Mouse (Mus musculus): ENCODE measurements around the gene Cope.

DNA sequence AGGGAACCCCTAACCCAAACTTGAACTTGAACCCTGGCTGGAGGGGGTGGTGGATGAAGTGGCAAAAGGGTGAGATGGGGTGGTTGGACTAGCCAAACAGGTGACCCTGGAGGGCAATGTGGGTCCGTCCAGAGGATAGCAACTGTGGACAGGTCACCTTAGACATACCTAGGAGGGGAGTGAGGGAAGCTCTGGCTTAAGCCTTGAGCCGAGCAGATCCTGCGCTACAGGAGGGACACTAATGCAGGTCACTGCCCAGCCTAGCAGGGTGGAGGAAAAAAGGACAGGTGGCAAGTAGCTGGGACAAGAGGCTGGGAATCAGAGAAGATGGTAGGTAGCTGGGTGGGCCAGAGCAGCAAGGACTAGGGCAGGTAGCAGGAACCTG, 49.7 kb downstream of the Cope start:
- no peak for TF ChIP-seq CTCF (IDR thresholded peaks at IDR 0.05; ENCODE audit: extremely low read depth, insufficient read length, insufficient replicate concordance, low read depth, low read length)
- TF ChIP-seq POLR2A (IDR thresholded peaks at IDR 0.05; ENCODE audit: low read depth, low read length) = no peak
